Comparison of ENCODE assay signal across 9 mouse cellular contexts in genomic region chr11:87423551-87424325, GRCm38 (mm10). TPM values are rescaled to one million over a fixed set of nuclear protein-coding genes. Genes with fewer than 3 reads are reported as not detected.
DNase-seq lines count a peak whose midpoint lies in the region; ATAC-seq and TF ChIP-seq lines count a peak whose summit lies in the region.
"Had no signal": no experiment of that assay in that cellular context is flagged by ENCODE, and none has a peak within 500 bp of the region (broad histone marks: within the 10 kb centered on the region; RNA-seq: fewer than 3 reads in every experiment).

No protein-coding gene starts in this region.

- TF ChIP-seq CTCF in stomach, postnatal 0 days (IDR thresholded peaks at IDR 0.05; ENCODE audit: low read depth): no peak

- no peak overlapping the region for H3K9ac ChIP-seq in embryonic facial prominence, embryonic 11.5 days (replicated peaks; ENCODE audit: low read length)
- no peak overlapping the region for H3K9ac ChIP-seq in neural tube, embryonic 11.5 days (ENCODE audit: low read length)
- no peak overlapping the region for H3K9ac ChIP-seq in limb, embryonic 15.5 days
- no peak overlapping the region for H3K9ac ChIP-seq in stomach, postnatal 0 days (ENCODE audit: low read length)

- no peaks in the 10 kb centered on the region for H3K36me3 ChIP-seq in embryonic facial prominence, embryonic 11.5 days (replicated peaks; ENCODE audit: control insufficient read depth, insufficient read depth, low read depth, low read length)
- no peaks in the 10 kb centered on the region for H3K36me3 ChIP-seq in embryonic facial prominence, embryonic 10.5 days (replicated peaks)
- H3K36me3 ChIP-seq in neural tube, embryonic 11.5 days (ENCODE audit: control insufficient read depth, insufficient read depth, low read length): no peaks in the 10 kb centered on the region
- H3K36me3 ChIP-seq in limb, embryonic 15.5 days: no peaks in the 10 kb centered on the region
- H3K36me3 ChIP-seq in stomach, postnatal 0 days (ENCODE audit: control insufficient read depth, insufficient read depth, low read length): no peaks in the 10 kb centered on the region

- no peak overlapping the region for H3K4me3 ChIP-seq in embryonic facial prominence, embryonic 11.5 days (ENCODE audit: low read depth, low read length)
- no peak overlapping the region for H3K4me3 ChIP-seq in embryonic facial prominence, embryonic 10.5 days
- no peak overlapping the region for H3K4me3 ChIP-seq in neural tube, embryonic 11.5 days (ENCODE audit: low read depth, low read length)
- H3K4me3 ChIP-seq in limb, embryonic 15.5 days: no peak overlapping the region
- no peak overlapping the region for H3K4me3 ChIP-seq in stomach, postnatal 0 days (ENCODE audit: low read depth, low read length)

- H3K27ac ChIP-seq in embryonic facial prominence, embryonic 11.5 days (replicated peaks; ENCODE audit: low read depth, low read length): 0 out of 2 replicates have a peak overlapping the region, but pooled peaks have one; percentile 28
- H3K27ac ChIP-seq in embryonic facial prominence, embryonic 10.5 days (replicated peaks): no peak overlapping the region
- no peak overlapping the region for H3K27ac ChIP-seq in neural tube, embryonic 11.5 days (ENCODE audit: low read depth, low read length)
- peak overlapping the region; percentile 60 for H3K27ac ChIP-seq in limb, embryonic 15.5 days
- H3K27ac ChIP-seq in stomach, postnatal 0 days (replicated peaks): 0 out of 2 replicates have a peak overlapping the region, but pooled peaks have one; percentile 13

- no peak for TF ChIP-seq EP300 in stomach, postnatal 0 days (optimal IDR thresholded peaks at IDR 0.05)

- intact Hi-C loops in left cerebral cortex, postnatal 14 days (cut with DNase I): no loop called here

- H3K4me1 ChIP-seq in embryonic facial prominence, embryonic 11.5 days (ENCODE audit: control insufficient read depth, insufficient read depth, low read length): no peaks in the 10 kb centered on the region
- peaks cover 12% of the 10 kb centered on the region for H3K4me1 ChIP-seq in embryonic facial prominence, embryonic 10.5 days
- no peaks in the 10 kb centered on the region; the same call in 1 of the 2 replicates for H3K4me1 ChIP-seq in neural tube, embryonic 11.5 days (ENCODE audit: control insufficient read depth, insufficient read depth, low read length)
- H3K4me1 ChIP-seq in limb, embryonic 15.5 days: peaks cover 6% of the 10 kb centered on the region
- no peaks in the 10 kb centered on the region for H3K4me1 ChIP-seq in stomach, postnatal 0 days (replicated peaks; ENCODE audit: control insufficient read depth, insufficient read depth)

- WGBS in embryonic facial prominence, embryonic 11.5 days: 45% methylated on average over 6 of the region's 6 CpGs
- WGBS in embryonic facial prominence, embryonic 10.5 days: 54% methylated on average over 6 of the region's 6 CpGs
- 53% methylated on average over 6 of the region's 6 CpGs for WGBS in neural tube, embryonic 11.5 days
- WGBS in limb, embryonic 15.5 days: 37% methylated on average over 6 of the region's 6 CpGs
- WGBS in stomach, postnatal 0 days: 43% methylated on average over 6 of the region's 6 CpGs

- no peak overlapping the region for H3K4me2 ChIP-seq in embryonic facial prominence, embryonic 11.5 days (ENCODE audit: low read depth, low read length)
- H3K4me2 ChIP-seq in neural tube, embryonic 11.5 days (ENCODE audit: low read depth): no peak overlapping the region
- H3K4me2 ChIP-seq in limb, embryonic 15.5 days: no peak overlapping the region
- no peak overlapping the region; the same call in 1 of the 2 replicates for H3K4me2 ChIP-seq in stomach, postnatal 0 days (replicated peaks; ENCODE audit: low read depth)

- DNase-seq in embryonic facial prominence, embryonic 11.5 days (ENCODE audit: low spot score): no peak
- no peak for DNase-seq in embryonic facial prominence, embryonic 10.5 days (ENCODE audit: low spot score)
- DNase-seq in neural tube, embryonic 11.5 days (ENCODE audit: low spot score): peak; percentile 22
- DNase-seq in neural tube, embryonic 10.5 days (ENCODE audit: extremely low spot score, low spot score): no peak
- DNase-seq in stomach, postnatal 0 days (ENCODE audit: low spot score): no peak
- DNase-seq in left cerebral cortex, postnatal 14 days (ENCODE audit: low spot score in 2 of 2): no peak
- no peak for DNase-seq in ovary, postnatal 36 days (ENCODE audit: low spot score)

- no peak for ATAC-seq in embryonic facial prominence, embryonic 11.5 days (replicated peaks; ENCODE audit: insufficient number of reproducible peaks, low FRiP score, low TSS enrichment, low read depth)
- no peak for ATAC-seq in neural tube, embryonic 11.5 days (ENCODE audit: insufficient read depth, low FRiP score, low TSS enrichment)
- no peak for ATAC-seq in limb, embryonic 15.5 days (ENCODE audit: insufficient number of reproducible peaks, low FRiP score, low TSS enrichment, low read depth)
- ATAC-seq in stomach, postnatal 0 days (ENCODE audit: low FRiP score, low TSS enrichment): no peak

- no peaks in the 10 kb centered on the region for H3K27me3 ChIP-seq in embryonic facial prominence, embryonic 11.5 days (ENCODE audit: control insufficient read depth, insufficient read depth, low read length)
- H3K27me3 ChIP-seq in embryonic facial prominence, embryonic 10.5 days (replicated peaks; ENCODE audit: low read depth, poor library complexity, severe bottlenecking): no peaks in the 10 kb centered on the region
- H3K27me3 ChIP-seq in neural tube, embryonic 11.5 days (ENCODE audit: control insufficient read depth, insufficient read depth, low read length): no peaks in the 10 kb centered on the region
- H3K27me3 ChIP-seq in limb, embryonic 15.5 days: no peaks in the 10 kb centered on the region
- H3K27me3 ChIP-seq in stomach, postnatal 0 days (ENCODE audit: control insufficient read depth, insufficient read depth, low read length): no peaks in the 10 kb centered on the region

- H3K9me3 ChIP-seq in embryonic facial prominence, embryonic 11.5 days (replicated peaks; ENCODE audit: control insufficient read depth, low read length): no peaks in the 10 kb centered on the region
- H3K9me3 ChIP-seq in embryonic facial prominence, embryonic 10.5 days: no peaks in the 10 kb centered on the region
- no peaks in the 10 kb centered on the region for H3K9me3 ChIP-seq in neural tube, embryonic 11.5 days (ENCODE audit: control insufficient read depth, low read length)
- H3K9me3 ChIP-seq in limb, embryonic 15.5 days: no peaks in the 10 kb centered on the region
- H3K9me3 ChIP-seq in stomach, postnatal 0 days (ENCODE audit: control insufficient read depth, low read length): no peaks in the 10 kb centered on the region

RNA-seq across cellular contexts. Expression of gene Tex14, which starts 18.9 kb away (rescaled TPM):
- polyA plus RNA-seq in embryonic facial prominence, embryonic 11.5 days (2014; fragmentation: Nextera tagmentation; extraction: Ambion mirVana): 0.42 and 0.80 TPM in 2 replicates
- 0.50 TPM in 1 of 2 replicates, not detected in the other for polyA plus RNA-seq in embryonic facial prominence, embryonic 10.5 days (2016; fragmentation: Nextera tagmentation; extraction: Ambion mirVana)
- 0.45 and 0.61 TPM in 2 replicates for polyA plus RNA-seq in neural tube, embryonic 11.5 days (2014; fragmentation: Nextera tagmentation; extraction: Ambion mirVana)
- polyA plus RNA-seq in limb, embryonic 15.5 days (2015; fragmentation: Nextera tagmentation; extraction: Ambion mirVana): 0.82 and 2.1 TPM in 2 replicates
- polyA plus RNA-seq in stomach, postnatal 0 days (2015; fragmentation: Nextera tagmentation; extraction: Ambion mirVana): 0.98 and 1.6 TPM in 2 replicates
- total RNA-seq in left cerebral cortex, postnatal 14 days (2021): under 1 TPM; 0.19 to 0.92 TPM
- polyA plus RNA-seq: erythroblast, embryonic 14.5 days had no signal

RNA-seq across cellular contexts. Expression of gene Rad51c, which starts 19.0 kb away (rescaled TPM):
- 12.1 and 13.5 TPM in 2 replicates for polyA plus RNA-seq in embryonic facial prominence, embryonic 11.5 days (2014; fragmentation: Nextera tagmentation; extraction: Ambion mirVana)
- 11.5 and 11.9 TPM in 2 replicates for polyA plus RNA-seq in embryonic facial prominence, embryonic 10.5 days (2016; fragmentation: Nextera tagmentation; extraction: Ambion mirVana)
- 13.0 and 13.4 TPM in 2 replicates for polyA plus RNA-seq in neural tube, embryonic 11.5 days (2014; fragmentation: Nextera tagmentation; extraction: Ambion mirVana)
- polyA plus RNA-seq in limb, embryonic 15.5 days (2015; fragmentation: Nextera tagmentation; extraction: Ambion mirVana): 7.6 and 7.8 TPM in 2 replicates
- polyA plus RNA-seq in stomach, postnatal 0 days (2015; fragmentation: Nextera tagmentation; extraction: Ambion mirVana): 1.7 and 1.8 TPM in 2 replicates
- 1 to 10 TPM; 4.7 to 5.5 TPM for total RNA-seq in left cerebral cortex, postnatal 14 days (2021)

Comparison
In these comparisons a context has a peak if more than half of its experiments do, and no peak if none do; other contexts are left out.
1. H3K27ac ChIP-seq: peak in embryonic facial prominence, embryonic 11.5 days (single experiment), limb, embryonic 15.5 days (single experiment) and stomach, postnatal 0 days (single experiment); none in embryonic facial prominence, embryonic 10.5 days (single experiment) and neural tube, embryonic 11.5 days (single experiment).